Mouse (Mus musculus) cerebellum, adult 8-10 months (tissue): ENCODE results near the gene Hdgfl2.

Source experiments
- DNase-seq: peaks from one replicate; pipeline ENCODE4 v3.0.0; 2022

Gene Hdgfl2

GRCm38 (mm10) chr17:56078880-56079795 is at the start of gene Hdgfl2:
Gene Hdgfl2, plus strand, starts transcription at chr17:56079634.
- peak; percentile 100 for DNase-seq

GRCm38 (mm10) chr17:56030238-56030870 is 49.1 kb upstream of the Hdgfl2 start:
- peak; percentile 39 for DNase-seq

- DNase-seq: peak; percentile 37
Observed at GRCm38 (mm10) chr17:56030919-56031318, 48.5 kb upstream of the Hdgfl2 start.

- no peak for DNase-seq
Observed at GRCm38 (mm10) chr17:56031431-56031830, 48.0 kb upstream of the Hdgfl2 start.

GRCm38 (mm10) chr17:56032127-56032733 is 47.2 kb upstream of the Hdgfl2 start:
- no peak for DNase-seq

- no peak for DNase-seq
Observed at GRCm38 (mm10) chr17:56032831-56033230, 46.6 kb upstream of the Hdgfl2 start.

- DNase-seq: no peak
Observed at GRCm38 (mm10) chr17:56034040-56034725, 45.3 kb upstream of the Hdgfl2 start.

GRCm38 (mm10) chr17:56034726-56035100 is 44.7 kb upstream of the Hdgfl2 start:
- DNase-seq: peak; percentile 25

- peak; percentile 23 for DNase-seq
Observed at GRCm38 (mm10) chr17:56035216-56035615, 44.2 kb upstream of the Hdgfl2 start.

GRCm38 (mm10) chr17:56036176-56036900 is 43.1 kb upstream of the Hdgfl2 start, which contains the start of gene Sh3gl1:
Gene Sh3gl1, minus strand, starts transcription at chr17:56036635.
- peak; percentile 99 for DNase-seq

- DNase-seq: no peak
Observed at GRCm38 (mm10) chr17:56036901-56037287, 42.5 kb upstream of the Hdgfl2 start.

GRCm38 (mm10) chr17:56038583-56039261 is 40.7 kb upstream of the Hdgfl2 start:
- peak; percentile 39 for DNase-seq

GRCm38 (mm10) chr17:56039345-56039744 is 40.1 kb upstream of the Hdgfl2 start:
- no peak for DNase-seq

GRCm38 (mm10) chr17:56040030-56040856 is 39.2 kb upstream of the Hdgfl2 start, which contains the start of gene Chaf1a:
Gene Chaf1a, plus strand, starts transcription at chr17:56040439.
- peak; percentile 94 for DNase-seq

- DNase-seq: no peak
Observed at GRCm38 (mm10) chr17:56040857-56041163, 38.6 kb upstream of the Hdgfl2 start.

GRCm38 (mm10) chr17:56051369-56051768 is 28.1 kb upstream of the Hdgfl2 start:
- DNase-seq: no peak

- no peak for DNase-seq
Observed at GRCm38 (mm10) chr17:56054938-56055337, 24.5 kb upstream of the Hdgfl2 start.

- DNase-seq: no peak
Observed at GRCm38 (mm10) chr17:56055945-56056678, 23.3 kb upstream of the Hdgfl2 start.

- peak; percentile 50 for DNase-seq
Observed at GRCm38 (mm10) chr17:56057381-56058120, 21.9 kb upstream of the Hdgfl2 start.
